Mouse (Mus musculus): ENCODE results near the gene Pld6.

DNA sequence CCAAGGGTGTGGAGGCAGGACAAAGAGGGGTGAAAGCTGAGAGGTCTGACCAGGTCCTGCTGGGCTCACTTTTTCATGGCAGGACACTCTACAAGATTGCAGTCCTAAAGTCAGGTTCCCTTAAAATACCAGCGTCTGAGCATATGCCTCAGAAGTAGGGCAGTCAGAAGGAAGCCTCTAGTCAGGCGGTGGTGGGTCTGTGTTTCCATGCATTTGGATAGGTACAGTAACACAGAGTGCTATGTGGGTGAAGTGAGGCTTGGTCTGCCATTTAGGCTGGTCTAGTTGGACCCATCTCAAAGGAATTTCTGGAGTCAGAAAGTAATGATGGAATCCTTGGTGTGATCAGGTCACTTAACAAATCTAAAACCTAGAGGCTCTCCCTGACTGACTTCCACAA is 18.1 kb downstream of the Pld6 start:
- TF ChIP-seq POLR2A (IDR thresholded peaks at IDR 0.05; ENCODE audit: low read depth, low read length) (no peak), CTCF (IDR thresholded peaks at IDR 0.05; ENCODE audit: extremely low read depth, insufficient read depth, insufficient read length, insufficient replicate concordance) (no peak)
